Mouse (Mus musculus): ENCODE data around the gene Lig3. TPM values are rescaled to one million over a fixed set of nuclear protein-coding genes. Genes with fewer than 3 reads are reported as not detected.

Lig3 gene
- total and polyA plus RNA-seq, 3 experiments, result 45.2 to 101 (median 45.7) TPM

- no peak for TF ChIP-seq KAT2A (IDR thresholded peaks at IDR 0.05; ENCODE audit: insufficient replicate concordance, low read length)
- no peak for TF ChIP-seq CHD1 (IDR thresholded peaks at IDR 0.05; ENCODE audit: low read depth, low read length)
- no peak for TF ChIP-seq JUN (IDR thresholded peaks at IDR 0.05; ENCODE audit: insufficient read depth, low read depth, low read length)
- TF ChIP-seq ZMIZ1 (IDR thresholded peaks at IDR 0.05; ENCODE audit: low read depth, low read length), result no peak
- TF ChIP-seq RCOR1 (conservative IDR thresholded peaks at IDR 0.05; ENCODE audit: low read depth, low read length), result 0 out of 2 replicates have a peak, but pooled peaks have one; percentile 55
- no peak for TF ChIP-seq HCFC1 (IDR thresholded peaks at IDR 0.05; ENCODE audit: low read depth, low read length)
- TF ChIP-seq MAZ (IDR thresholded peaks at IDR 0.05; ENCODE audit: low read depth, low read length), result no peak
- no peak for TF ChIP-seq JUND (conservative IDR thresholded peaks at IDR 0.05; ENCODE audit: low read depth, low read length)
- 0 out of 2 replicates have a peak, but pooled peaks have one; percentile 4 for TF ChIP-seq SMC3 (IDR thresholded peaks at IDR 0.05; ENCODE audit: low read depth, low read length)
- no peak for TF ChIP-seq POLR2AphosphoS2 (IDR thresholded peaks at IDR 0.05; ENCODE audit: low read depth, low read length)
- no peak for TF ChIP-seq MEF2A (IDR thresholded peaks at IDR 0.05; ENCODE audit: borderline replicate concordance, low read depth, low read length)
Measured at GRCm38 (mm10) chr11:82852115-82852514, 71.2 kb downstream of the Lig3 start (continued).

- Histone ChIP-seq H3K27ac (ENCODE audit: insufficient read depth, low read depth) (peak overlapping the region; percentile 75), H3K4me1 (ENCODE audit: control insufficient read depth in 1 of 2, insufficient read depth in 2 of 2) (no peaks in the 10 kb centered on the region; a peak in 1 of 4 replicates), H3K4me3 (replicated peaks in 1 of 3; ENCODE audit: low read depth in 2 of 3, low read length in 2 of 3, poor library complexity in 1 of 3) (no peak overlapping the region), H3K36me3 (replicated peaks in 1 of 2; ENCODE audit: control insufficient read depth in 1 of 2, insufficient read depth in 1 of 2, low read length in 1 of 2) (peaks cover 0 to 7% of the 10 kb centered on the region in 2 experiments), H3K4me2 (ENCODE audit: insufficient read depth, low read depth, poor library complexity, severe bottlenecking) (peak overlapping the region; percentile 57), H3K27me3 (replicated peaks) (no peaks in the 10 kb centered on the region), H3K9ac (ENCODE audit: insufficient read depth, low read depth) (peak overlapping the region; percentile 32; the same call in 1 of the 2 replicates), H3K9me3 (replicated peaks; ENCODE audit: low read length) (peaks cover 3% of the 10 kb centered on the region), H3K79me2 (replicated peaks; ENCODE audit: control insufficient read depth, extremely low read depth, insufficient read depth, poor library complexity, severe bottlenecking) (peaks cover 17% of the 10 kb centered on the region)
- in situ Hi-C loops (cut with MboI; ENCODE audit: low pct_ligation_motif_present, low pct_unique_long_range_greater_than_20kb, low sequenced_read_pairs) (no loop called here), dilution Hi-C loops (cut with MboI; ENCODE audit: extremely low pct_ligation_motif_present, extremely low pct_unique_long_range_greater_than_20kb, low sequenced_read_pairs) (no loop called here)
- 0 out of 2 replicates have a peak, but pooled peaks have one; percentile 14 for TF ChIP-seq SIN3A (IDR thresholded peaks at IDR 0.05; ENCODE audit: low read length)
- TF ChIP-seq POLR2A (IDR thresholded peaks at IDR 0.05; ENCODE audit: low read depth, low read length), result peak; percentile 59
- no peak for TF ChIP-seq USF1 (IDR thresholded peaks at IDR 0.05; ENCODE audit: low read depth, low read length)
- no peak for TF ChIP-seq HCFC1 (IDR thresholded peaks at IDR 0.05; ENCODE audit: low read depth, low read length)
- DNase-seq (ENCODE audit: extremely low read depth), result no peak
Measured at GRCm38 (mm10) chr11:82852540-82852939, 71.6 kb downstream of the Lig3 start.

DNA sequence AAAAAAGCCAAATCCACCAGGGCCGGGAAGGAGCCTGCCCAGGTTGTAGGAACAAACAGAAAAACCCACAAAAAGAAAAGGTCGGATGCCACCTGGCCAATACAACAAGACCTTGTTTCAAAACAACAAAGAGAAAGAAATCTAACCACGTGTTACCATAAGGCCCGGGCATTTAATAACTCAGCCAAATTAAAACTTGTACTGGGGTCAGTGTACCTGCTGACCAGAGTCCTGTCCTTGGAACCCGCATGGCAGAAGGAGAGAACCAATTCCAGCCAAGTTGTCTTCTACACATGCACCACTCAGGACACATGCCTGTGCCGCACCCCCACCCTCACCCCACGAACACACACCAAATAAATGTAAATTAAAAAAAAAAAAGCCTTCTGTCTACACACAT, 72.0 kb downstream of the Lig3 start:
- H3K9ac ChIP-seq (ENCODE audit: insufficient read depth, low read depth), result peak overlapping the region; percentile 32; the same call in 1 of the 2 replicates
- H3K4me3 ChIP-seq (replicated peaks in 1 of 3; ENCODE audit: low read depth in 2 of 3, low read length in 2 of 3, poor library complexity in 1 of 3), result no peak overlapping the region
- DNase-seq (ENCODE audit: extremely low read depth), result no peak
- no peaks in the 10 kb centered on the region; a peak in 1 of 4 replicates for H3K4me1 ChIP-seq (ENCODE audit: control insufficient read depth in 1 of 2, insufficient read depth in 2 of 2)
- in situ Hi-C loops (cut with MboI; ENCODE audit: low pct_ligation_motif_present, low pct_unique_long_range_greater_than_20kb, low sequenced_read_pairs), result no loop called here
- peaks cover 13% of the 10 kb centered on the region for H3K79me2 ChIP-seq (replicated peaks; ENCODE audit: control insufficient read depth, extremely low read depth, insufficient read depth, poor library complexity, severe bottlenecking)
- peak overlapping the region; percentile 75; the same call in 1 of the 2 replicates for H3K27ac ChIP-seq (ENCODE audit: insufficient read depth, low read depth)
- H3K9me3 ChIP-seq (replicated peaks; ENCODE audit: low read length), result peaks cover 3% of the 10 kb centered on the region
- no peak for TF ChIP-seq UBTF (IDR thresholded peaks at IDR 0.05; ENCODE audit: low read depth, low read length)
- TF ChIP-seq ZMIZ1 (IDR thresholded peaks at IDR 0.05; ENCODE audit: low read depth, low read length), result no peak
- no peak for TF ChIP-seq USF1 (IDR thresholded peaks at IDR 0.05; ENCODE audit: low read depth, low read length)
- TF ChIP-seq GABPA (IDR thresholded peaks at IDR 0.05; ENCODE audit: insufficient replicate concordance, low read depth, low read length), result no peak
- no peak for TF ChIP-seq IRF4 (IDR thresholded peaks at IDR 0.05; ENCODE audit: low read depth, low read length)
- no peak for TF ChIP-seq CHD1 (IDR thresholded peaks at IDR 0.05; ENCODE audit: low read depth, low read length)
- no peak for TF ChIP-seq HCFC1 (IDR thresholded peaks at IDR 0.05; ENCODE audit: low read depth, low read length)
- TF ChIP-seq NRF1 (IDR thresholded peaks at IDR 0.05; ENCODE audit: low read depth, low read length), result no peak
- peak; percentile 3; the same call in 1 of the 2 replicates for TF ChIP-seq MXI1 (IDR thresholded peaks at IDR 0.05; ENCODE audit: low read depth, low read length)
- 0 out of 2 replicates have a peak, but pooled peaks have one; percentile 8 for TF ChIP-seq MYC (IDR thresholded peaks at IDR 0.05; ENCODE audit: low read depth, low read length)
- no peak for TF ChIP-seq TBP (conservative IDR thresholded peaks at IDR 0.05; ENCODE audit: low read depth, low read length)
- TF ChIP-seq USF2 (conservative IDR thresholded peaks at IDR 0.05; ENCODE audit: low read depth, low read length), result no peak
- no peak for TF ChIP-seq JUND (conservative IDR thresholded peaks at IDR 0.05; ENCODE audit: low read depth, low read length)
- TF ChIP-seq CTCF (conservative IDR thresholded peaks at IDR 0.05 in 1 of 2, IDR thresholded peaks at IDR 0.05 in 1 of 2; ENCODE audit: low read depth in 2 of 2, low read length in 2 of 2), result no peak
- no peak for TF ChIP-seq E2F4 (IDR thresholded peaks at IDR 0.05; ENCODE audit: insufficient replicate concordance, low read depth, low read length)
- peak overlapping the region; percentile 57 for H3K4me2 ChIP-seq (ENCODE audit: insufficient read depth, low read depth, poor library complexity, severe bottlenecking)
- dilution Hi-C loops (cut with MboI; ENCODE audit: extremely low pct_ligation_motif_present, extremely low pct_unique_long_range_greater_than_20kb, low sequenced_read_pairs), result no loop called here
- no peaks in the 10 kb centered on the region for H3K27me3 ChIP-seq (replicated peaks)
- peaks cover 0 to 4% of the 10 kb centered on the region in 2 experiments for H3K36me3 ChIP-seq (replicated peaks in 1 of 2; ENCODE audit: control insufficient read depth in 1 of 2, insufficient read depth in 1 of 2, low read length in 1 of 2)

Measured in CH12.LX (cell line).